Mouse (Mus musculus): ENCODE measurements at regions not wholly inside any gene's neighbourhood (a gene's known extent, or its start where the extent isn't known, plus 50 kb on each side); places are given as distances from the start of the nearest gene placed in this dataset.

- TF ChIP-seq POLR2A (IDR thresholded peaks at IDR 0.05; ENCODE audit: borderline replicate concordance, low read depth, low read length) (no peak), CTCF (IDR thresholded peaks at IDR 0.05; ENCODE audit: low read depth, low read length) (no peak)
- no peak overlapping the region for H3K4me3 ChIP-seq (ENCODE audit: insufficient read depth, low read length)
- H3K27ac ChIP-seq (ENCODE audit: insufficient read depth, low read depth, low read length) = no peak overlapping the region
- no peaks in the 10 kb centered on the region for H3K4me1 ChIP-seq (ENCODE audit: control insufficient read depth, insufficient read depth, low read length)
Measured at GRCm38 (mm10) chr2:161266476-161266875, 157.6 kb upstream of the Chd6 start.

GRCm38 (mm10) chr2:161265211-161265610, 156.3 kb upstream of the Chd6 start:
- Histone ChIP-seq H3K4me3 (ENCODE audit: insufficient read depth, low read length) (no peak overlapping the region), H3K4me1 (ENCODE audit: control insufficient read depth, insufficient read depth, low read length) (no peaks in the 10 kb centered on the region), H3K27ac (ENCODE audit: insufficient read depth, low read depth, low read length) (no peak overlapping the region)
- TF ChIP-seq CTCF (IDR thresholded peaks at IDR 0.05; ENCODE audit: low read depth, low read length) = no peak
- TF ChIP-seq POLR2A (IDR thresholded peaks at IDR 0.05; ENCODE audit: borderline replicate concordance, low read depth, low read length) = no peak

GRCm38 (mm10) chr2:161252761-161253160, 143.9 kb upstream of the Chd6 start:
- H3K4me3 ChIP-seq (ENCODE audit: insufficient read depth, low read length) = no peak overlapping the region
- no peaks in the 10 kb centered on the region for H3K4me1 ChIP-seq (ENCODE audit: control insufficient read depth, insufficient read depth, low read length)
- TF ChIP-seq POLR2A (IDR thresholded peaks at IDR 0.05; ENCODE audit: borderline replicate concordance, low read depth, low read length) (no peak), CTCF (IDR thresholded peaks at IDR 0.05; ENCODE audit: low read depth, low read length) (no peak)
- H3K27ac ChIP-seq (ENCODE audit: insufficient read depth, low read depth, low read length) = no peak overlapping the region

GRCm38 (mm10) chr2:161241665-161242064, 132.8 kb upstream of the Chd6 start:
- no peak for TF ChIP-seq CTCF (IDR thresholded peaks at IDR 0.05; ENCODE audit: low read depth, low read length)
- no peak for TF ChIP-seq POLR2A (IDR thresholded peaks at IDR 0.05; ENCODE audit: borderline replicate concordance, low read depth, low read length)
- Histone ChIP-seq H3K4me3 (ENCODE audit: insufficient read depth, low read length) (no peak overlapping the region), H3K4me1 (ENCODE audit: control insufficient read depth, insufficient read depth, low read length) (no peaks in the 10 kb centered on the region), H3K27ac (ENCODE audit: insufficient read depth, low read depth, low read length) (no peak overlapping the region)

DNA sequence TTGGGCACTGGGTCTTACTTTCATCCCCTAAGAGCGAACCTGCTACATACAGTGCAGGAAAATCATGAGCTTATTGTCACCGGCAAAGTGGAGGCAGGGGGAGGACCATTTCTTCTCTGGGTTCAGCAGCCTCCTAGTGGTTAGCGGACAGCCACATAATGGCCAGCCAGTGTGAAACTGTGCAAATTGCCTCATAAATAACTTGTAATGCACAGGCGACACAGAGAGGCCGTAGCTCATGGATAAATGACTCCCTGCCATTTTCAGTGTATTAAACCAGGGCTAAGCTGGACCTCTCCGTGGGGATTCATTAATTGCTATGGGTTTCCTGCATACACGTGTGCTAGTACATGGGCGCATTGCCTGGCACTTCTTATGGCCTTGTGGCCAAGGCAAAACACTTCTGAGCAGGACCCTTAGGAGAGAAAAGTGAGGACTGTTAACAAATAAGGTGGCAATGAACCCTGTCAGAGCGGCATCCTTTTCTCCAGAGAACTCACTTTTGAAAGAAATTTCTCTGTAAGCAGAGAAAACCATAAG, 128.5 kb upstream of the Chd6 start:
- no peak for TF ChIP-seq CTCF (IDR thresholded peaks at IDR 0.05; ENCODE audit: low read depth, low read length)
- no peak for TF ChIP-seq POLR2A (IDR thresholded peaks at IDR 0.05; ENCODE audit: borderline replicate concordance, low read depth, low read length)
- Histone ChIP-seq H3K27ac (ENCODE audit: insufficient read depth, low read depth, low read length) (no peak overlapping the region), H3K4me1 (ENCODE audit: control insufficient read depth, insufficient read depth, low read length) (no peaks in the 10 kb centered on the region), H3K4me3 (ENCODE audit: insufficient read depth, low read length) (no peak overlapping the region)

DNA sequence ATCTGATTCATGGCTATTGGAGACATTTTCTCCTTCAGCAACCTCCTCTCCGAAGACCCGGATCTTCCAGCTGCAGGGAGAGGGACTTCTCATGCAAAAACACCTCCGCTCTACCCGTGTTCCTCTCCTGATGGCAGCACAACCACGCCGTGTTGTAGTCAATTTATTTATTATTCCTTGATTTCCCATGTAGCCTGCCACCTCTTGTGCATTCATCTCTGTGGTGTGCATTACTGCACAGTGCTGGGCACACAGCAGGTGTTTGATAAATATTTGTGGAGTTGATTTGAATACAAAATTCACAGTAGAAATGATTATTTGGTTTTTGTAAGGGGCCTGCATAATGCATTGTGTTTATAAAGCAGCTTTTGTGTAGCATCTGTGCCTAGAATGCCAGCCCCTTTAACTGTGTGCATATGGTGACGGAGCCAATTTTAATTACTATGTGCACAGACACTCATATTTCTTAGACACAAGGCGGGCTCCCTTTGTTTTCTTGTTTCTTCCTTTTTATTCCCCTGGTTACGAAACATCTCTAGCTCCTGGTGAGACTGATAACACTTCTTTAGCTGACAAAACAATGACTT, 124.4 kb upstream of the Chd6 start:
- no peak overlapping the region for H3K4me3 ChIP-seq (ENCODE audit: insufficient read depth, low read length)
- no peak overlapping the region for H3K27ac ChIP-seq (ENCODE audit: insufficient read depth, low read depth, low read length)
- no peaks in the 10 kb centered on the region for H3K4me1 ChIP-seq (ENCODE audit: control insufficient read depth, insufficient read depth, low read length)
- TF ChIP-seq CTCF (IDR thresholded peaks at IDR 0.05; ENCODE audit: low read depth, low read length) (no peak), POLR2A (IDR thresholded peaks at IDR 0.05; ENCODE audit: borderline replicate concordance, low read depth, low read length) (no peak)

DNA sequence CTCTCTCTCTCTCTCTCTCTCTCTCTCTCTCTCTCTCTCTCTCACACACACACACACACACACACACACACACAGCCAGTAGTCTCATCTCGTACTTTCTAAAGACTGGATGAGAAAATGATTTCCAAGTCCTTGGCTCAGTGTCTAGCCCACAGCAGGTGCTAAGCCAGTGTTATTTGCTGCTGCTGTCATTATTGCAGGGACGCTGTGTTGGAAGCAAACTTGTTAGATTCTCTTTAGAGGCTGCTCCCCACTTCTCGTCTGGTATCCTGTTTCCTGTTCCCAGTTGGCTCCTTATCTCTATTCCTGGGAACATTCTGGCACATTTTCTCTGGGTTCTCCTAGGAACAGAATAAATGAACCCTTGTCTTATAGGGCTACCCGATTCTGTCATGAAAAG, 122.5 kb upstream of the Chd6 start:
- TF ChIP-seq CTCF (IDR thresholded peaks at IDR 0.05; ENCODE audit: low read depth, low read length) (no peak), POLR2A (IDR thresholded peaks at IDR 0.05; ENCODE audit: borderline replicate concordance, low read depth, low read length) (no peak)
- H3K27ac ChIP-seq (ENCODE audit: insufficient read depth, low read depth, low read length) = no peak overlapping the region
- H3K4me3 ChIP-seq (ENCODE audit: insufficient read depth, low read length) = no peak overlapping the region
- no peaks in the 10 kb centered on the region for H3K4me1 ChIP-seq (ENCODE audit: control insufficient read depth, insufficient read depth, low read length)

- Histone ChIP-seq H3K4me3 (ENCODE audit: insufficient read depth, low read length) (no peak overlapping the region), H3K4me1 (ENCODE audit: control insufficient read depth, insufficient read depth, low read length) (no peaks in the 10 kb centered on the region), H3K27ac (ENCODE audit: insufficient read depth, low read depth, low read length) (no peak overlapping the region)
- TF ChIP-seq POLR2A (IDR thresholded peaks at IDR 0.05; ENCODE audit: borderline replicate concordance, low read depth, low read length) = no peak
Measured at GRCm38 (mm10) chr2:161215736-161216135, 106.9 kb upstream of the Chd6 start.

- H3K4me1 ChIP-seq (ENCODE audit: control insufficient read depth, insufficient read depth, low read length) = no peaks in the 10 kb centered on the region
- H3K4me3 ChIP-seq (ENCODE audit: insufficient read depth, low read length) = no peak overlapping the region
- TF ChIP-seq CTCF (IDR thresholded peaks at IDR 0.05; ENCODE audit: low read depth, low read length) (peak; percentile 91), POLR2A (IDR thresholded peaks at IDR 0.05; ENCODE audit: borderline replicate concordance, low read depth, low read length) (no peak)
- no peak overlapping the region for H3K27ac ChIP-seq (ENCODE audit: insufficient read depth, low read depth, low read length)
Measured at GRCm38 (mm10) chr2:161214681-161215458, 106.0 kb upstream of the Chd6 start.

- no peak overlapping the region for H3K4me3 ChIP-seq (ENCODE audit: insufficient read depth, low read length)
- TF ChIP-seq CTCF (IDR thresholded peaks at IDR 0.05; ENCODE audit: low read depth, low read length) (no peak), POLR2A (IDR thresholded peaks at IDR 0.05; ENCODE audit: borderline replicate concordance, low read depth, low read length) (no peak)
- no peaks in the 10 kb centered on the region for H3K4me1 ChIP-seq (ENCODE audit: control insufficient read depth, insufficient read depth, low read length)
- no peak overlapping the region for H3K27ac ChIP-seq (ENCODE audit: insufficient read depth, low read depth, low read length)
Measured at GRCm38 (mm10) chr2:161212322-161212882, 103.5 kb upstream of the Chd6 start.
